Mouse (Mus musculus) erythroblast, embryonic 14.5 days (primary cell): Measurements from ENCODE around the gene Kif23. TPM values are rescaled to one million over a fixed set of nuclear protein-coding genes. Genes with fewer than 3 reads are reported as not detected.

Source experiments
- H3K27me3 ChIP-seq: 2 replicates; pipeline ENCODE4 v1.6.1; 2012; ENCODE audit warnings: inconsistent platforms; ENCODE audit not compliant: control insufficient read depth
- H3K36me3 ChIP-seq: 2 replicates; pipeline ENCODE4 v1.6.1; 2012; ENCODE audit warnings: mild to moderate bottlenecking, inconsistent platforms; ENCODE audit not compliant: control insufficient read depth
- H3K4me1 ChIP-seq: 2 replicates; pipeline ENCODE4 v1.6.1; 2012; ENCODE audit warnings: inconsistent platforms; ENCODE audit not compliant: control insufficient read depth
- H3K4me3 ChIP-seq: replicated peaks from 2 replicates; pipeline ENCODE3; 2012; ENCODE audit warnings: moderate library complexity, mild to moderate bottlenecking, inconsistent platforms
- H3K9me3 ChIP-seq: 2 replicates; pipeline ENCODE4 v1.6.1; 2012; ENCODE audit warnings: low read length, inconsistent platforms, mixed read lengths; ENCODE audit not compliant: control insufficient read depth
- GATA1 ChIP-seq: IDR thresholded peaks from 2 replicates; pipeline ENCODE4 v1.6.1; 2012; ENCODE audit warnings: low read length, inconsistent platforms, mixed read lengths
- TAL1 ChIP-seq: IDR thresholded peaks from 3 replicates; pipeline ENCODE4 v1.6.1; 2012; ENCODE audit warnings: low read length, inconsistent platforms, mixed read lengths
- polyA plus RNA-seq: library from polyadenylated mRNA; stranded (reverse); fragments of >175 nt; gene quantifications from 2 replicates; pipeline ENCODE4 v1.2.3, GENCODE M21; 2012

Gene Kif23
- polyA plus RNA-seq, 1 experiment: 6.1 TPM

DNA sequence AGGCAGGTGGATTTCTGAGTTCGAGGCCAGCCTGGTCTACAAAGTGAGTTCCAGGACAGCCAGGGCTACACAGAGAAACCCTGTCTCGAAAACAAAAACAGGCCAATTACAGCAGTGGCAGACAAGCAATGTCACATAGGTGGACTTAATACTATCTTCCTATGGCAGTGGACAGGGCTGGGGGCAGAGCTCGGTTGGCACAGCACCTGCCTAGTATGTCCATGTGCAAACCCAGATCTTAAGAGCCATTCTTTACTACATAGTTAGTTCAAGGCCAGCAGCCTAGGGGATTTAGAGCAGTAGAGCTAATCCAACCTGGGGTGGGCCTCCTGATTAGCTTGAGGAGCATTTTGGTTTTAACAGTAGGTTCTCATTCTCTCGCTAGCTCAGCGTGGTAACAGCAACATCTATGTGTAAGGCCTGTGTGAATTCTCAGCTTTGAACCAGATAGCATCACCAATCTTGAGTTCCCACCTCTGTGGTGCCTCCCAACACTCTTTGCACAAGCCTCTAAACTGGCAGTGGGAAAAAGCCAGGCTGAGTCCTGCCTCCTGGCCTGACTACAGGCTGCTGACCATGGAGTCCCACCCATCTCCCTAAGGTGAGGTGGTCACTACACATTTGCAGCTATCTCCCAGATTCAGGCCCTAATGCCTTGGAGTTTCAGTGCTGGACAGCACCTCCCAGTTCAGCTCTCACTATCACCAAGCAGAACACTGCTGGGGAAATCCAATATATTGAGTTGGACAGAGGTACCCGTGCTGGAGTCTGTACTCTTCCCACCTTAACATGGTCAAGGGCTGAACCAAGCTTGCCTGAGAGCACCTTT is 35.1 kb downstream of the Kif23 start:
- TF ChIP-seq GATA1 (no peak), TAL1 (no peak)
- Histone ChIP-seq H3K9me3 (no peaks in the 10 kb centered on the region), H3K4me3 (no peak overlapping the region), H3K27me3 (no peaks in the 10 kb centered on the region), H3K36me3 (peaks cover 53% of the 10 kb centered on the region), H3K4me1 (peaks cover 70% of the 10 kb centered on the region)

DNA sequence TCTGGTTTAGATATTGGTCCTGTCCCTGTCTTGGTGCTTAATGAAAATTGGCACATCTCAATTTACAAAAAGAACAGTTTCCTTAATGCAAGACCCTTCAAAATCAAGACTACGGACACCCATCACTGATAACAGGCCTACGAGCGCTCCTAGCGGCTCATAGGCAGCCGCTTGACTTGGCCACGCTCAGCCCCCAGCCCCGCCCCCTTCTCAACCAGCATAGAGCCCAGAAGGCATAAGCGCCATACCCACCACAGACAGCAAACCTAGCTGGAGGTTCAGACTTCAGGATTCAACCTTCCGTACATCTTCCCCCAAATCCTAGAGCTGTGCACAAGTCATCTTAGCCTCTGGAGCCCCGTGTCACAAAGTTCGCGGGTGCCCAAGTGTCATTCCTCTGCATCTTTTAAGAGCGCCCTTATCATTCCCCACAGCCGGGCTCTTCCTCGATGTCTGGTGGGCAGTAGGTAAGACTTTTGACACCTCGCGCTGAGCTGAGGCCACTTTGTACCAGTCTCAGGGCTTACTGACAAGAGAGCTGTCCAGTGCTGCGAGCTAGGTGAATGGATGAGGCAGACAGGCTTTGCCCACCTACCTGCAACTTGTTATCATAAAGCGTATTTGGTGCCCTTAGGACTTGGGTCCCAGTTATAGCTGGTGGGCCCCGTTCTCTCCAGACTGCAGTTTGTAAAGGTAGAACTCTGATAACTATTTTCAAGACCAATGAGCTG is 35.9 kb downstream of the Kif23 start:
- H3K4me3 ChIP-seq: no peak overlapping the region
- no peaks in the 10 kb centered on the region for H3K27me3 ChIP-seq
- H3K9me3 ChIP-seq: no peaks in the 10 kb centered on the region
- TF ChIP-seq TAL1: no peak
- TF ChIP-seq GATA1: no peak
- H3K36me3 ChIP-seq: peaks cover 46% of the 10 kb centered on the region
- H3K4me1 ChIP-seq: peaks cover 63% of the 10 kb centered on the region

DNA sequence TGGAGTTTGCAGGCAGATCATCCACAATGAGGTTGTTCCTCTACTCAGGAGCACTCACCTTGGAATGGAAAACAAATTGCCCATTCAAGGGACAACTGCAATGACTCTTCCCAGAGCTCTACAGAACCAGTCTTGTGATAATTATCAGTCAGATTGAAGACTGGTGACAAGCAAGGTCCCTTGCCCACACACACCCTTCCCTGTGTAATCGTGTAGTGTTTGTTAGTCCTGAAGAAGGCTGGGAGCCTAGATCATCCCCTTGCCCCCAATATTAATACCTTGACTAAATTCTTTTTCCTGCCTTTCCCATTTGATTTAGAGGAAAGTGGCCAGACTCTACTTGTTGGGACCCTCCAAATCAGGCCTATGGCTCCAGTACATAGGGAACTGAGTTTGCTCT is 36.9 kb downstream of the Kif23 start:
- H3K4me1 ChIP-seq: peaks cover 57% of the 10 kb centered on the region

DNA sequence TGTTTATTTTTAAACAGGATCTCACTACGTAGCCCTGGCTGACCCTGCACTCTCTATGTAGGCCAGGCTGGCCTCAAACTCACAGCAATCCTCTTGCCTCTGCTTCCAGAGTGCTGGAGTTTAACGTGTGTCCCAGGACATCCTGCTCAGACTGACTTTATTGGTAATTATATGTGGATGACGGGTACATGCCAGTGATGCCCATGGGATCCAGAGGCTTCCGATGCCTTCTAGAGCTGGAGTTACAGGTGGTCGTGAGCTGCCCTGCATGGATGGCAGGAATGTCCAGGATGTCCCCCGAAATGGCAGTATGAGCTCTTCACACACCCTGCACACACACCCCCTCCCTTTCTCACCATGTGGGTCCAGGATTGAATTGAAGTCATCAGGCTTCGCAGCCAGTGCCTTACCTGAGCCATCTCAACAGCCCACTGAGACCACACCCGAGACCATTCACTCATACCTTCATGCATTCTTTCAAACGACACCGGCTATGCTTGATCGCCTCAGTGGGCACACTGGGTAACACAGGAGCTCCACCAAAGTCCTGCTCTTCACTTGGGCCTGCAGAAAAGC is 37.7 kb downstream of the Kif23 start:
- peaks cover 44% of the 10 kb centered on the region for H3K36me3 ChIP-seq
- no peaks in the 10 kb centered on the region for H3K9me3 ChIP-seq
- H3K27me3 ChIP-seq: no peaks in the 10 kb centered on the region
- TF ChIP-seq TAL1 (no peak), GATA1 (no peak)
- peaks cover 53% of the 10 kb centered on the region for H3K4me1 ChIP-seq
- H3K4me3 ChIP-seq: no peak overlapping the region

More for the DNA sequence above, 36.9 kb downstream of the Kif23 start:
- Histone ChIP-seq H3K36me3 (peaks cover 44% of the 10 kb centered on the region), H3K4me3 (no peak overlapping the region), H3K27me3 (no peaks in the 10 kb centered on the region), H3K9me3 (no peaks in the 10 kb centered on the region)
- TF ChIP-seq GATA1 (no peak), TAL1 (no peak)

DNA sequence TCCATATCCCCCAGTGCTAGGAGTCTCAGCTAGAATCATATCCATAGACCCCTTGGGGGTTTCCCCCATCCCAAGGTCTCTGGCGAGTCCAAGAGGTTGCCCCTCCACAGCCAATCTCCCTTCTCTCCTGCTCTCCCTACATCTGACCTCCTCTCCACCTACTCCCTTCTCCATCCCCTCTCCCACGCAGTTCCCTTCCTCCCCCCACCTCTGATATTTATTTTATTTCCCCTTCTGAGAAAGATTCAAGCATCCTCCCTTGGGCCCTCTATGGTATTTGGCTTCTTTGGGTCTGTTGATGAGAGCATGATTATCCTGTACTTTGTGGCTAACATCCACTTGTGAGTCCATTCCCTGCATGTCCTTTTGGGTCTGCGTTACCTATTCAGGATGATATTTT is 38.2 kb downstream of the Kif23 start:
- Histone ChIP-seq H3K27me3 (no peaks in the 10 kb centered on the region), H3K9me3 (no peaks in the 10 kb centered on the region), H3K4me3 (no peak overlapping the region), H3K4me1 (peaks cover 47% of the 10 kb centered on the region), H3K36me3 (peaks cover 39% of the 10 kb centered on the region)
- TF ChIP-seq GATA1 (no peak), TAL1 (no peak)

DNA sequence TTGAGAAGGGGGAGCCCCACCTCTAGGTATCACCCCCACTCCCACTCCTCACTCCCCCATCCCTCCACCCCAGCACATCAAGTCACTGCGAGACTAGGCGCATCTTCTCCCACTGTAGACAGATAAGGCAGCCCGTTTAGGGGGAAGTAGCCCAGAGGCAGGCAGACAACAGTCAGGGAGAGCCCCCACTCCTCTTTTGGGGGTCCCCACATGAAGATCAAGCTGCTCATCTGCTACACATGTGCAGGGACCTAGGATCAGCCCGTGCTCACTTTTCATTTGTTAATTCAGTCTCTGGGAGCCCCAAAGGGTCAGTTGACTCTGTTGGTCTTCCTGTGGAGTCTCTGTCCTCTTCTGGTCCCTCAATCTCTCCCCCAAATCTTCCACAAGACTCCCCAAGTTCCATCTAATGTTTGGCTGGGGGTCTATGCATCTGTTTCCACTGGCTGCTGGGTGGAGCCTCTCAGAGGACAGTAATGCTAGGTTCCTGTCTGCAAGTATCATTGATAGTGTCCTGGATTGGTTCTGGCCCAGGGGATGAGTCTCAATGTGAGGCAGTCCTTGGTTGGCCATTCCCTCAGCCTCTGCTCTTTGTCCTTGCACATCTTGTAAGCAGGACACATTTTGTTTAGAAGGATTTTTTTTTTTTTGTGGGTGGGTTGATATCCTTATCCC is 38.8 kb downstream of the Kif23 start:
- Histone ChIP-seq H3K4me3 (no peak overlapping the region), H3K9me3 (no peaks in the 10 kb centered on the region), H3K4me1 (peaks cover 41% of the 10 kb centered on the region), H3K36me3 (peaks cover 33% of the 10 kb centered on the region), H3K27me3 (no peaks in the 10 kb centered on the region)
- no peak for TF ChIP-seq GATA1

DNA sequence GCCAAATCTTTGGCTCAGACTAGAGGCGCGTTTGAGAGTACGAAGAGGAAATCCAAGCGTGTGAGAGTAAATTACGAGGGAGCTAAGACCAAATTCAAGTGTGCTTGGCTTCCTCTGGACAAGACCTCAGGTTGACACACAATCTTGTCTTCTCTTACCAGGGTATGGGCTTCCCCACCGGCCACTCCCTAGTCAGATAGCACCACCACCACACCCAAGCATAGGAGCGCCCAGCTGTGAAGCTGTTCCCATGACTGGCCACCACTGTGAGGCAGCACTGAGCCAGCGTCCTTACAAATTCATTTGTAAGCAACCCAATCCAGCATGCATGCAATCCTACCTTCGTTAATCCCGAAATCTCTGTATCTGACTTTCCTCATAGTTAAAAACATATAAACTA is 39.7 kb downstream of the Kif23 start:
- Histone ChIP-seq H3K4me3 (no peak overlapping the region), H3K36me3 (peaks cover 25% of the 10 kb centered on the region), H3K9me3 (no peaks in the 10 kb centered on the region), H3K27me3 (peaks cover under 1% of the 10 kb centered on the region; the same call in 1 of the 2 replicates), H3K4me1 (peaks cover 32% of the 10 kb centered on the region)
- no peak for TF ChIP-seq GATA1
- no peak for TF ChIP-seq TAL1

DNA sequence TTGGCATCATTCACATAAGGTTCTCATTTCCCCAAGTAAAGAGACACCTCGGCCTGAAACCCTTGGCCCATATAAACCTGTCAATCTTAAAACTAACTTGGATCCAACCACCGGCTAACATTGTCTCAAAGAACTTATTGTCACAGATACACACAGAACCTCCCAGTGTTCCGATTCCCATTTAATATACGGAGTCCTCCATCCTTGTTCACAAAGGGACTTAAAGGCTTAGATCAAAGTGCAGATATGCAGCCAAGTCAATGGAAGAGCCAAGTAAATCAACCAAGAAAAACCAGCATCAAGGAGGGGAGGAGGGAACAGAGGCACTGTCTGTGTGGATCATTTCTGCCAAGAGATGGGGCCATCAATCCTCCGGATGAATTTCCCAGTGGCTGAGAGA is 41.0 kb downstream of the Kif23 start:
- no peaks in the 10 kb centered on the region for H3K9me3 ChIP-seq
- peaks cover 7% of the 10 kb centered on the region for H3K27me3 ChIP-seq
- peaks cover 20% of the 10 kb centered on the region for H3K4me1 ChIP-seq
- no peak for TF ChIP-seq TAL1
- TF ChIP-seq GATA1: no peak
- H3K4me3 ChIP-seq: no peak overlapping the region
- H3K36me3 ChIP-seq: peaks cover 11% of the 10 kb centered on the region

DNA sequence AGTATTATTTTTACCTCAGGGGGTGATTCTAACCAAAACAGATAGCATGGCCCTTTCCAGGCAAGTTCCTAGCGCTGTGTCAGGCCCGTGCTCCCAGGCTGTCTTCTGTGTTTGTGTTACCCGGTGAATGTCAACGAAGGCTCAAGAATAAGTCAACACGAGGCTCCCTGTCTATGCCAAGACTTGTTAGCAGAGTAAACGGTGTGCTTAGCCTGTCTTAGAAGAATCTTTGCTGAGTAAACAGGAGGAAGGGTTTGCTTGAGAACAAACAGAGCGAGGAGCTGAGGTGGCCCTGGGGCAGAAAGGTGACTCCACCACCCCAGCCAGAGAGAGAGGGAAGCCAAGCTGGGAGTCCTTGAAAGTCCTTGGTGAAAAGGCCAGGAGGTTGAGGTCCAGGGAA is 42.4 kb downstream of the Kif23 start:
- Histone ChIP-seq H3K9me3 (no peaks in the 10 kb centered on the region), H3K4me1 (peaks cover 18% of the 10 kb centered on the region), H3K27me3 (peaks cover 17% of the 10 kb centered on the region), H3K4me3 (no peak overlapping the region), H3K36me3 (peaks cover 5% of the 10 kb centered on the region)
- no peak for TF ChIP-seq TAL1
- TF ChIP-seq GATA1: no peak
